Mouse (Mus musculus) olfactory bulb, adult 2 months (tissue): Measurements from ENCODE around the gene Dot1l.

Experiments used
- CTCF ChIP-seq: fragments of 200-500 bp; IDR thresholded peaks from 2 replicates; pipeline ENCODE4 v1.5.1; 2012; ENCODE audit warnings: low read depth, mild to moderate bottlenecking, low read length, moderate library complexity; ENCODE audit not compliant: insufficient read depth
- POLR2A ChIP-seq: fragments of 200-500 bp; IDR thresholded peaks from 2 replicates; pipeline ENCODE4 v1.6.1; 2012; ENCODE audit warnings: mild to moderate bottlenecking, low read depth, low read length, moderate library complexity; ENCODE audit not compliant: insufficient read depth

DNA sequence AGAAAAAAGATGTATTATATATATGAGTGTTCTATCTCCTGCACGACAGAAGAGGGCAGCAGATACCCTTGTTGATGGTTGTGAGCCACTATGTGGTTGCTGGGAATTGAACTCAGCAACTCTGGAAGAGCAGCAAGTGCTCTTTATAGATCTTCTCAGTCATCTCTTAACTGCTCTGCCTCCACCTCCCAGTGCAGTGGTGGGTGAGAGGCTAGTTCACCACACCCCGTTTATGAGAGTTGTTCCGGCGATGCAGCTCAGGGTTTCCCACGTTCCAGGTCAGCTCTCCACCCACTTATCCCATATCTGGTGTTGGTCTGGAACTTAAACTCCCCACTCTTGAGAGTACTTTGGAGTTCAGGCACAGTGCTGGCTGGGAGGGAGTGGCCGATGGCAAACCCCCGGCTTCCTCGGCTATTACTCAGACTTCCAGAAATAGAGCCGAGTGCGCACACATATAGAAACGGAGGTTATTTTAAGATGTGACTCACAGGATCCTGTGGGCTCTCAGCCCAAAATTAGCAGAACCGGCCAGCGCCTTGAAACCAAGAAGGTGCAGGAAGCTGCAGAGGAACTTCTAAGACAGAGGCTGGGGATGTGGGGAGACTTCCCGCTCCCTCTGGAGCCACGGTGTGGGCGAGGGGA, 3.7 kb upstream of the Dot1l start:
- TF ChIP-seq CTCF (no peak), POLR2A (no peak)
